Mouse (Mus musculus) erythroblast, embryonic 14.5 days (primary cell): ENCODE measurements around the gene Slc32a1. TPM values are rescaled to one million over a fixed set of nuclear protein-coding genes. Genes with fewer than 3 reads are reported as not detected.

Experiments used
- H3K27me3 ChIP-seq: 2 replicates; pipeline ENCODE4 v1.6.1; 2012; ENCODE audit warnings: inconsistent platforms; ENCODE audit not compliant: control insufficient read depth
- H3K36me3 ChIP-seq: 2 replicates; pipeline ENCODE4 v1.6.1; 2012; ENCODE audit warnings: mild to moderate bottlenecking, inconsistent platforms; ENCODE audit not compliant: control insufficient read depth
- H3K4me1 ChIP-seq: 2 replicates; pipeline ENCODE4 v1.6.1; 2012; ENCODE audit warnings: inconsistent platforms; ENCODE audit not compliant: control insufficient read depth
- H3K4me3 ChIP-seq: replicated peaks from 2 replicates; pipeline ENCODE3; 2012; ENCODE audit warnings: moderate library complexity, mild to moderate bottlenecking, inconsistent platforms
- H3K9me3 ChIP-seq: 2 replicates; pipeline ENCODE4 v1.6.1; 2012; ENCODE audit warnings: low read length, inconsistent platforms, mixed read lengths; ENCODE audit not compliant: control insufficient read depth
- GATA1 ChIP-seq: IDR thresholded peaks from 2 replicates; pipeline ENCODE4 v1.6.1; 2012; ENCODE audit warnings: low read length, inconsistent platforms, mixed read lengths
- TAL1 ChIP-seq: IDR thresholded peaks from 3 replicates; pipeline ENCODE4 v1.6.1; 2012; ENCODE audit warnings: low read length, inconsistent platforms, mixed read lengths
- polyA plus RNA-seq: library from polyadenylated mRNA; stranded (reverse); fragments of >175 nt; gene quantifications from 2 replicates; pipeline ENCODE4 v1.2.3, GENCODE M21; 2012

Gene Slc32a1
- polyA plus RNA-seq, 1 experiment = not detected

DNA sequence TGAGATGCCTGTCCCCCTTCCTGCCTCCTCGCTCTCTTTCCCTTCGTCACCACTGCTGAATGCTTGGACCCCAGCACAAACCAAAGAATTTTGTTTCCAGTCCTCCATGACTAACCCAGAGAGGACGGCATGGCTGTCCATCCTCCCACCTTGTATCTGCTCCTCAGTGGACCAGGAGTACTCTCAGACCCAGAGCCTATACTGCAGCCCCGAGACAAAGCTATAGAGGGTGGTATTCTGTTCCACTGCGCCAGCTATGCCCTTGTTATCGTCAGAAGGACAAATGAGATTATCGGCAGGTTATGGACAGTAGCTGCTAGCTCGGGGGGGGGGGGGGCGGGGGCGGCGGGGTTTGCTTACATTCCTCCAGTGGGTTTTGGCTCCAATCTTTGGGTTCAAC is 6.2 kb downstream of the Slc32a1 start:
- Histone ChIP-seq H3K36me3 (no peaks in the 10 kb centered on the region), H3K4me1 (no peaks in the 10 kb centered on the region), H3K27me3 (peaks cover 97% of the 10 kb centered on the region), H3K4me3 (no peak overlapping the region), H3K9me3 (peaks cover 10% of the 10 kb centered on the region; the same call in 1 of the 2 replicates)
- TF ChIP-seq TAL1 (no peak), GATA1 (no peak)

DNA sequence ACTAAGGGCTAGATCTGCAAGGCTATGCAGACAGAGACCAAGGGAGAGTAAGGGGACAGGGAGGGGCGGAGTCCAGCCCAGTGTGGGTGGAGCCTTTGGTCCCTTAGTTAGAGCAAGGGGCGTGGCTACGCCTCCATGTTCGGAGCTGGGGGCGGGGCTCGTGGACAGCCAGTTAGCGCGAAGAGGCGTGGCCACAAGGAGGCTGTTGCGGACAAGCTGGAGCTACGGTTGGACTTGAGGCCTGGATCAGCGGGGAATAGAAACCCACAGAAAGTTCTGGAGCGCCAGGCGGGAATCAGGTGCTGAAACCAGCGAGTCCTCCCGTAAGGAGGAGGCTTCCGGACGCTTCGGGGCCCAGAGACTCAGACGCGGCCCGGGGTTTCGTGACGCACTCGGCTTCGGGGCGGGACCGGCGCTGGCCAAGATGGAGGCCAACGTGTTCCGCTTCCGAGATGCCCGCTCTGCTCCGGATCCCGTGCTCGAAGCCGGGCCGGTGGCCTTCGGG is 14.2 kb downstream of the Slc32a1 start, which contains the start of gene Actr5:
Gene Actr5 (plus strand): TSS at position 171 of the 505 bp plus-strand sequence.
- H3K4me1 ChIP-seq = peaks cover 29% of the 10 kb centered on the region
- H3K36me3 ChIP-seq = peaks cover 33% of the 10 kb centered on the region
- no peaks in the 10 kb centered on the region for H3K9me3 ChIP-seq
- H3K4me3 ChIP-seq = peak within 1 kb of the TSS; percentile 81
- no peak for TF ChIP-seq TAL1
- no peak for TF ChIP-seq GATA1
- peaks cover 21% of the 10 kb centered on the region for H3K27me3 ChIP-seq

DNA sequence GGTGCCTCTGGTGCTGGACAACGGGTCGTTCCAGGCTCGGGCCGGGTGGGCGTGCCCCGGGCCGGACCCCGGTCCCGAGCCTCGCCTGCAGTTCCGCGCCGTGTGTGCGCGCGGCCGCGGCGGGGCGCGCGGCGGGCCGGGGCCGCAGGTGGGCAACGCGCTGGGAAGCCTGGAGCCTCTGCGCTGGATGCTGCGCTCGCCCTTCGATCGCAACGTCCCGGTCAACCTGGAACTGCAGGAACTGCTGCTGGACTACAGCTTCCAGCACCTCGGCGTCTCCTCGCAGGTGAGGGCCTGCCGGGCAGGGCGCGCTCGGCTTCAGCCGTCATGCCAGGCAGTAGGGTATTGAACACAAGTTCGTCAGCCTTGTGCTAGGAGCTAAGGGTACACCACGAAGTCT is 14.7 kb downstream of the Slc32a1 start:
- Histone ChIP-seq H3K36me3 (peaks cover 37% of the 10 kb centered on the region), H3K9me3 (no peaks in the 10 kb centered on the region), H3K4me1 (peaks cover 29% of the 10 kb centered on the region), H3K4me3 (peak overlapping the region; percentile 81), H3K27me3 (peaks cover 18% of the 10 kb centered on the region)
- TF ChIP-seq GATA1 (no peak), TAL1 (no peak)

DNA sequence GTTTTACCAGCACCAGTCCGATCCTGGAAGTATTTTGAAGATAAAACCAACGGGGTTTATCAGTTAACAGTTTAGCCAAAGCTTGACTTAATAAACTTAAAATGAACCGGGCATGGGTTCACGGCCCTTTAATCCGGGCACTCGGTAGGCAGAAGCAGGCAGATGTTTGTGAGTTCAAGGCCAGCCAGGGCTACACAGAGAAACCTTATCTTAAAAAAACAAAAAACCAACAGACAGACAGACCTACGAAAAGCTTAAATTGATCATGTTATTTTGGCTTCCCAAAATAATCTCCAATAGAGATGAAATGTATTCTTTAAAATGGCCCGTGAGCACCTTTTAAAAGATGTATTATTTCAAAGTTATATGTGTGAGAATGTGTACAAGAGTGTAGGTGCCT is 15.1 kb downstream of the Slc32a1 start:
- Histone ChIP-seq H3K4me1 (peaks cover 29% of the 10 kb centered on the region), H3K9me3 (no peaks in the 10 kb centered on the region), H3K27me3 (peaks cover 14% of the 10 kb centered on the region), H3K36me3 (peaks cover 41% of the 10 kb centered on the region), H3K4me3 (peak overlapping the region; percentile 81)
- TF ChIP-seq GATA1 (no peak), TAL1 (no peak)

DNA sequence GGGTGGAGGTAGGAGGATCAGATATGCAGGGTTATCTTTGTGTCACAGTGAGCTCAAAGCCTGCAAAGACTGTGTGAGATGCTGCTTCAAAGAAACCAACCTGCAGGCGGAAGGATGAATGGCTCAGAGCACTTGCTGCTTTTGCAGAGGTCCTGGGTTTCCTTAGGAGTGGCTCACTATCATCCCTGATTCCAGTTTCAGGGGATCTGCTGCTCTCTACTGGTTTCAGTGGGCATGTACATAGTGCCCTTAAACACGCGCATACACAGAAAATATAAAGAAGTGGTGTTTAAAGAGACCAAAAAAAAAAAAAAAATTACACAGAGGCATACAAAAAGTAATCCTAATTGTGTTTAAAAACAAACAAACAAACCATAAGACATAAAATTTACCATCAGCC is 18.3 kb downstream of the Slc32a1 start:
- H3K36me3 ChIP-seq = peaks cover 73% of the 10 kb centered on the region
- no peak for TF ChIP-seq TAL1
- TF ChIP-seq GATA1 = no peak

DNA sequence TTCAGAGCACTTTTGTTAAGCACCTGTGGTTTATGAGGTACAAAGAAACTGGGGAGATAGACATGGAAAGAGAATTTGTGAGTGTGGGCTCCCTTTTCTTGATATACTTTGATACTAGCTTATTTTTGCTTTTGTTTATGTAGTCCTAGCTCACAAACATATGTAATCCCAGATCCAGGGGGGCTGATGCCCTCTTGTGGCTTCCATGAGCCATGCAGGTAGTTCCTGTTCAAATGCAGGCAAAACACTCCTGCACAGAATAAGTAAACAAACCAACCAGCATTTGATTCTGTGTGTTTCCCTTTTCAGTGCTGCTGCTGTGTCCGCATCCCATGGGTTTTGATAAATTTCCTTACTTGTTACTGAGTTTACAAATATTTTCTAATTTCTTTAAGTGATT is 18.8 kb downstream of the Slc32a1 start:
- H3K4me3 ChIP-seq = no peak overlapping the region
- TF ChIP-seq TAL1 = no peak
- TF ChIP-seq GATA1 = no peak
- H3K27me3 ChIP-seq = no peaks in the 10 kb centered on the region
- no peaks in the 10 kb centered on the region for H3K9me3 ChIP-seq
- peaks cover 28% of the 10 kb centered on the region for H3K4me1 ChIP-seq
- peaks cover 76% of the 10 kb centered on the region for H3K36me3 ChIP-seq

More for the DNA sequence above, 18.3 kb downstream of the Slc32a1 start:
- no peaks in the 10 kb centered on the region for H3K9me3 ChIP-seq
- H3K4me1 ChIP-seq = peaks cover 29% of the 10 kb centered on the region
- H3K4me3 ChIP-seq = no peak overlapping the region
- no peaks in the 10 kb centered on the region for H3K27me3 ChIP-seq

DNA sequence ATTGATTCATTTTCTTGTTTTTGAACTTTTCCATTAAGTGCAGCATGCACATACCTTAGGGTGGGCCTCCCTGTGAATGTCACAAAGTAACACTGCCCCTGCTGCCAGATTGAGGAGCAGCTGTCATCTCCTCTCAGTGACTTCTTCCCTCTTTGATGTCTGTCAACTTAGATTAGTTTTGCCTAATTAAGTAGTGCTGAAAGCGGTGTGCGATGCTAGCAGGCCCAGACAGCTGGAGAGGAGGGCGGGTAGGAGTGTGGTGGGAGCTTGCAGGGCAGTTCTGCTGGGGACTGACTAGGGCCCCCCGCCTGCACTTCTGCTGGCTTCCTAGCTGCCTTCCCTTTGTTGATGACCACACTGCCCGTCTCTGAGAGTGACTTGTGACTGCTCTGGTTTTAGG is 21.3 kb downstream of the Slc32a1 start:
- TF ChIP-seq GATA1 (no peak), TAL1 (no peak)
- Histone ChIP-seq H3K36me3 (peaks cover 94% of the 10 kb centered on the region), H3K27me3 (no peaks in the 10 kb centered on the region), H3K4me3 (no peak overlapping the region), H3K9me3 (no peaks in the 10 kb centered on the region), H3K4me1 (peaks cover 12% of the 10 kb centered on the region)

DNA sequence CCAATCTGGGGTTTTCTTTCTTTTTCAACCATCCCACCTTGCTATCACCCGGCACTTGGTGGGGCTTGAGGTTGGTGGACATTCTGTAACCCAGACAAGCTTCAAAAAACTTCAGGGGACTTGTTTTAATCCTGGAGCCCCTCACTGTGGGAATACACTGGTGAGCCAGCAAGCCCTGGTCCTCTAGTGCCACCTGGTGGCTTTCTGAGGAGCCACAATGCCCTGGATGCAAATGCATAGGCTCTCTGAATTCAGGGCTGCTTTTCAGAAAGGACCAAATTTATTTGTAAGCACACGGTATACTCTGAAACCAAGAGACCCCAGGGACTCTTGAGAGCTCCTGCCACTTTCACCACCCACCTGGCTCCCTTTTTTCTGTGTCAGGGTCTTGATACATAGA is 31.3 kb downstream of the Slc32a1 start:
- no peak for TF ChIP-seq TAL1
- no peak for TF ChIP-seq GATA1
- Histone ChIP-seq H3K27me3 (no peaks in the 10 kb centered on the region), H3K36me3 (peaks cover 40% of the 10 kb centered on the region)

DNA sequence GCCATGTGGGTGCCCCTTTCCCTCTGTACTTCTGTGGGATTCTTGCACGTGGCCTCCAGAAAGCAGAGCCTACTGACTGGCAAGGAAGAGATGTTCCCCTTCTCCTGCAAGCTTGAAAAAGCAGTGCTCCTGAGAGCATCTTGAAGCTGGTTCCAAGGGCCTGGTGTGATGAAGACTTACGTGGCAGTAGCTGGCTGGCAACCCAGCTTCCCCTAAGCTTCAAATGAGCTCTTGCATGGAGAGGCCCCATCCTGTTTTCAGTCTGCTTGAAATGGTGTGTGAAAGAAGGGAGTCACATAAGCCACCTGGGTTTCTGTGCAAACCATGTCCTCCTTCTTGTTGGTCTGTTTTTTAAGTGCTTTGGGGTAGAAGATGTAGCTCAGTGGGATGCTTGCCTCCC is 32.0 kb downstream of the Slc32a1 start:
- peaks cover 33% of the 10 kb centered on the region for H3K36me3 ChIP-seq

More for the DNA sequence above, 31.3 kb downstream of the Slc32a1 start:
- Histone ChIP-seq H3K9me3 (0 out of 2 replicates have a peak, but pooled peaks cover 2% of the 10 kb centered on the region), H3K4me3 (no peak overlapping the region), H3K4me1 (no peaks in the 10 kb centered on the region)

DNA sequence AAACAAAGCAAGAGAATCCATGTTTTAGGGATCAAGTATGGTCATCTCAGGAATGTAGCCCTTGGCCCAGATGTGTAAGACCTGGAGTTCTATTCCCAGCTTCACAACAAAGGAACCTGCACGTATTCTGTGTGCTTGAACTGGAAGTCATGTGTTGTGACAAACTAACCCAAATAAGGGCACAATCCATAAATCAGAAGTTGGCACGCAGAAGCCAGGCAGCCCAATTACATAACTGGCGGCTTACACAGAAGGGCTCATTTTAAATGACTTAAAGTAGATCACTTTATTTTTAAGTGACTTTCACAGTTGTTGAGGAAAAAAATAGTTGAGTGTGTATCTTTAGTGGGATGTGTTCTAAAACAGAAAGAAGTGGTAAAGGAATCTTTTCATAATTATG is 33.2 kb downstream of the Slc32a1 start:
- Histone ChIP-seq H3K4me1 (no peaks in the 10 kb centered on the region), H3K36me3 (peaks cover 21% of the 10 kb centered on the region), H3K4me3 (no peak overlapping the region), H3K9me3 (0 out of 2 replicates have a peak, but pooled peaks cover 2% of the 10 kb centered on the region), H3K27me3 (no peaks in the 10 kb centered on the region)
- no peak for TF ChIP-seq TAL1
- no peak for TF ChIP-seq GATA1

More for the DNA sequence above, 32.0 kb downstream of the Slc32a1 start:
- TF ChIP-seq GATA1 (no peak), TAL1 (no peak)
- H3K4me3 ChIP-seq = no peak overlapping the region
- no peaks in the 10 kb centered on the region for H3K27me3 ChIP-seq
- H3K4me1 ChIP-seq = no peaks in the 10 kb centered on the region
- 0 out of 2 replicates have a peak, but pooled peaks cover 2% of the 10 kb centered on the region for H3K9me3 ChIP-seq
